20 mouse cellular contexts compared by ENCODE assay signal in genomic region chr5:149827599-149827998, GRCm38 (mm10).
DNase-seq lines count a peak whose midpoint lies in the region; ATAC-seq and TF ChIP-seq lines count a peak whose summit lies in the region.
"Had no signal": no experiment of that assay in that cellular context is flagged by ENCODE, and none has a peak within 500 bp of the region (broad histone marks: within the 10 kb centered on the region; RNA-seq: fewer than 3 reads in every experiment).

No protein-coding gene starts in this region.

- no peak for ATAC-seq in inflammation-experienced regulatory T-cells, adult 6 months
- ATAC-seq: intestine, embryonic 15.5 days; midbrain, embryonic 16.5 days had no signal

- peak; percentile 28 for DNase-seq in adrenal gland, postnatal 10 days
- no peak for DNase-seq in adrenal gland, postnatal 25 days
- DNase-seq in layer of hippocampus, postnatal 10 days (ENCODE audit: low spot score in 2 of 2) = peak; percentile 17 to 38
- no peak for DNase-seq in layer of hippocampus, adult 8-10 months (ENCODE audit: low spot score in 2 of 2)
- DNase-seq in thymus, adult 2 months = peak; percentile 18
- no peak for DNase-seq in thymus, postnatal 0 days (ENCODE audit: low spot score)
- DNase-seq in lung, postnatal 36 days = peak; percentile 18
- DNase-seq: cerebellum, adult 2 months; heart, adult 11 months; kidney, postnatal 10 days; right cerebral cortex, postnatal 25 days had no signal

- TF ChIP-seq POLR2A in thymus, adult 2 months (IDR thresholded peaks at IDR 0.05; ENCODE audit: control insufficient read depth, extremely low read depth, insufficient read depth, low read length, poor library complexity) = no peak

- H3K27ac ChIP-seq in thymus, adult 2 months (ENCODE audit: control insufficient read depth, insufficient read depth, low read length) = no peak overlapping the region
- H3K27ac ChIP-seq: embryonic facial prominence, embryonic 15.5 days; heart, embryonic 15.5 days; hindbrain, embryonic 10.5 days; intestine, embryonic 15.5 days; limb, embryonic 13.5 days; liver, embryonic 15.5 days had no signal

- 67% methylated on average over 3 of the region's 3 CpGs for WGBS in thymus, adult 2 months

- H3K4me1 ChIP-seq in thymus, adult 2 months (replicated peaks; ENCODE audit: control insufficient read depth, insufficient read depth, low read length) = no peaks in the 10 kb centered on the region
- H3K4me1 ChIP-seq: heart, embryonic 15.5 days; intestine, embryonic 15.5 days; limb, embryonic 13.5 days had no signal

- no peak for TF ChIP-seq CTCF in thymus, adult 2 months (IDR thresholded peaks at IDR 0.05; ENCODE audit: borderline replicate concordance, control insufficient read depth, extremely low read depth, insufficient read depth, low read length, poor library complexity)

- no peaks in the 10 kb centered on the region for H3K36me3 ChIP-seq in thymus, adult 2 months (ENCODE audit: control insufficient read depth, insufficient read depth, low read length)
- H3K36me3 ChIP-seq: embryonic facial prominence, embryonic 15.5 days; G1E; heart, embryonic 15.5 days; hindbrain, embryonic 10.5 days; intestine, embryonic 15.5 days; limb, embryonic 13.5 days; liver, embryonic 15.5 days had no signal

- H3K27me3 ChIP-seq in thymus, adult 2 months (ENCODE audit: control insufficient read depth, insufficient read depth, low read length) = no peaks in the 10 kb centered on the region
- H3K27me3 ChIP-seq: embryonic facial prominence, embryonic 15.5 days; intestine, embryonic 15.5 days; limb, embryonic 13.5 days had no signal

- no peak overlapping the region for H3K4me3 ChIP-seq in thymus, adult 2 months (ENCODE audit: control insufficient read depth, insufficient read depth, low read length)
- H3K4me3 ChIP-seq: embryonic facial prominence, embryonic 15.5 days; heart, embryonic 15.5 days; hindbrain, embryonic 10.5 days; intestine, embryonic 15.5 days; limb, embryonic 13.5 days; liver, embryonic 15.5 days had no signal

Comparison
In these comparisons a context has a peak if more than half of its experiments do, and no peak if none do; other contexts are left out.
1. DNase-seq: peak in adrenal gland, postnatal 10 days (single experiment), layer of hippocampus, postnatal 10 days (2 of 2), thymus, adult 2 months (single experiment) and lung, postnatal 36 days (single experiment); none in adrenal gland, postnatal 25 days (single experiment), layer of hippocampus, adult 8-10 months (0 of 2) and thymus, postnatal 0 days (single experiment).